Mouse (Mus musculus) CH12.LX (cell line): ENCODE results near the gene Zdhhc11.

Experiments used
- CHD2 ChIP-seq: IDR thresholded peaks from 2 replicates; pipeline ENCODE4 v1.6.1; 2011; ENCODE audit warnings: low read length, improper control_type of control experiment
- CTCF ChIP-seq, 2 experiments: IDR thresholded peaks in 1 of 2; conservative IDR thresholded peaks in 1 of 2; 2 replicates each; pipeline ENCODE4 v1.5.1; 2011 to 2012; ENCODE audit warnings: low read depth in 2 of 2, low read length in 2 of 2, improper control_type of control experiment in 1 of 2, inconsistent platforms in 1 of 2, mild to moderate bottlenecking in 1 of 2, moderate library complexity in 1 of 2
- EP300 ChIP-seq: IDR thresholded peaks from 2 replicates; pipeline ENCODE4 v1.6.1; 2011; ENCODE audit warnings: low read length, improper control_type of control experiment
- ETS1 ChIP-seq: conservative IDR thresholded peaks from 2 replicates; pipeline ENCODE4 v1.6.1; 2012; ENCODE audit warnings: low read depth, mild to moderate bottlenecking, inconsistent platforms, low read length, improper control_type of control experiment, moderate library complexity
- KAT2A ChIP-seq: IDR thresholded peaks from 2 replicates; pipeline ENCODE4 v1.6.1; 2012; ENCODE audit warnings: low read length, improper control_type of control experiment, inconsistent platforms; ENCODE audit not compliant: insufficient replicate concordance
- MAFK ChIP-seq: IDR thresholded peaks from 2 replicates; pipeline ENCODE4 v1.6.1; 2011; ENCODE audit warnings: low read length, improper control_type of control experiment; ENCODE audit not compliant: insufficient replicate concordance
- MAX ChIP-seq: IDR thresholded peaks from 2 replicates; pipeline ENCODE4 v1.6.1; 2011; ENCODE audit warnings: low read length, improper control_type of control experiment
- POLR2A ChIP-seq: IDR thresholded peaks from 2 replicates; pipeline ENCODE4 v1.6.1; 2011; ENCODE audit warnings: low read depth, mild to moderate bottlenecking, improper control_type of control experiment, low read length
- POLR2AphosphoS2 ChIP-seq: IDR thresholded peaks from 2 replicates; pipeline ENCODE4 v1.6.1; 2011; ENCODE audit warnings: low read depth, low read length, improper control_type of control experiment
- TCF12 ChIP-seq: IDR thresholded peaks from 2 replicates; pipeline ENCODE4 v1.6.1; 2014; ENCODE audit warnings: low read depth, mild to moderate bottlenecking, inconsistent platforms, low read length, improper control_type of control experiment
- UBTF ChIP-seq: IDR thresholded peaks from 2 replicates; pipeline ENCODE4 v1.6.1; 2012; ENCODE audit warnings: low read depth, mild to moderate bottlenecking, inconsistent platforms, low read length, improper control_type of control experiment, moderate library complexity
- USF1 ChIP-seq: IDR thresholded peaks from 2 replicates; pipeline ENCODE4 v1.6.1; 2014; ENCODE audit warnings: low read depth, mild to moderate bottlenecking, inconsistent platforms, low read length, improper control_type of control experiment
- ZC3H11A ChIP-seq: IDR thresholded peaks from 2 replicates; pipeline ENCODE4 v1.6.1; 2012; ENCODE audit warnings: low read depth, mild to moderate bottlenecking, inconsistent platforms, low read length, improper control_type of control experiment
- ZMIZ1 ChIP-seq: IDR thresholded peaks from 2 replicates; pipeline ENCODE4 v1.6.1; 2012; ENCODE audit warnings: low read depth, mild to moderate bottlenecking, inconsistent platforms, low read length, improper control_type of control experiment

- TF ChIP-seq MAFK = no peak
- no peak for TF ChIP-seq CHD2
- TF ChIP-seq CTCF (conservative IDR thresholded peaks at IDR 0.05 in 1 of 2, IDR thresholded peaks at IDR 0.05 in 1 of 2; ENCODE audit: low read depth in 2 of 2, low read length in 2 of 2) = no peak
- no peak for TF ChIP-seq USF1
- TF ChIP-seq MAX = no peak
- no peak for TF ChIP-seq UBTF
- TF ChIP-seq TCF12 = no peak
- TF ChIP-seq POLR2A = no peak
- TF ChIP-seq ZMIZ1 = no peak
- TF ChIP-seq KAT2A = no peak
- no peak for TF ChIP-seq EP300
- no peak for TF ChIP-seq POLR2AphosphoS2
- no peak for TF ChIP-seq ETS1
- no peak for TF ChIP-seq ZC3H11A
Observed at GRCm38 (mm10) chr13:73936938-73937320, 26.7 kb upstream of the Zdhhc11 start.
